Mouse (Mus musculus) ES-E14 (cell line): ENCODE data around the gene Ankrd50. TPM values are rescaled to one million over a fixed set of nuclear protein-coding genes. Genes with fewer than 3 reads are reported as not detected.

ENCODE experiments used
- DNase-seq: peaks from one replicate; pipeline ENCODE4 v3.0.0-alpha.2; 2013; ENCODE audit warnings: low read depth, low spot score
- H3K27ac ChIP-seq: 2 replicates; pipeline ENCODE4 v1.5.1; 2012; ENCODE audit warnings: low read depth, mild to moderate bottlenecking, low read length, moderate library complexity, mixed read lengths; ENCODE audit not compliant: poor library complexity, insufficient read depth, severe bottlenecking
- H3K36me3 ChIP-seq: 2 replicates; pipeline ENCODE4 v1.6.1; 2012; ENCODE audit warnings: mild to moderate bottlenecking, low read length, moderate library complexity, mixed read lengths; ENCODE audit not compliant: control insufficient read depth, poor library complexity, insufficient read depth, severe bottlenecking
- H3K4me1 ChIP-seq, 2 experiments: fragments of 150-350 bp in 1 of 2; sonication (generic) in 1 of 2; 2 replicates each; pipeline ENCODE4 v1.6.1; 2012; ENCODE audit warnings: low read length in 2 of 2, mild to moderate bottlenecking in 1 of 2, mixed read lengths in 1 of 2; ENCODE audit not compliant: control insufficient read depth in 2 of 2, insufficient read depth in 2 of 2, poor library complexity in 1 of 2
- H3K4me3 ChIP-seq, 2 experiments: fragments of 150-350 bp in 1 of 2; sonication (generic) in 1 of 2; 2 replicates each; pipeline ENCODE4 v1.5.1; 2012; ENCODE audit warnings: low read length in 2 of 2, low read depth in 1 of 2, mild to moderate bottlenecking in 1 of 2, mixed read lengths in 1 of 2; ENCODE audit not compliant: insufficient read depth in 1 of 2, poor library complexity in 1 of 2, severe bottlenecking in 1 of 2
- H3K9ac ChIP-seq: 2 replicates; pipeline ENCODE4 v1.6.1; 2012; ENCODE audit warnings: low read depth, mild to moderate bottlenecking, low read length, mixed read lengths; ENCODE audit not compliant: poor library complexity, insufficient read depth, severe bottlenecking
- H3K9me3 ChIP-seq: fragments of 150-350 bp; sonication (generic); 2 replicates; pipeline ENCODE4 v1.6.1; 2012; ENCODE audit warnings: low read depth, mild to moderate bottlenecking, low read length; ENCODE audit not compliant: control insufficient read depth, insufficient read depth
- CHD2 ChIP-seq: IDR thresholded peaks from 2 replicates; pipeline ENCODE4 v1.6.1; 2014; ENCODE audit warnings: mild to moderate bottlenecking, low read depth, low read length, inconsistent platforms
- HCFC1 ChIP-seq: IDR thresholded peaks from 2 replicates; pipeline ENCODE4 v1.6.1; 2012; ENCODE audit warnings: low read length, inconsistent platforms, borderline replicate concordance; ENCODE audit not compliant: insufficient read depth
- MAFK ChIP-seq: IDR thresholded peaks from 2 replicates; pipeline ENCODE4 v1.6.1; 2014; ENCODE audit warnings: mild to moderate bottlenecking, low read depth, low read length, inconsistent platforms; ENCODE audit not compliant: insufficient read depth
- ZC3H11A ChIP-seq: IDR thresholded peaks from 2 replicates; pipeline ENCODE4 v1.6.1; 2012; ENCODE audit warnings: low read depth, mild to moderate bottlenecking, inconsistent platforms, low read length, borderline replicate concordance
- ZNF384 ChIP-seq: IDR thresholded peaks from 2 replicates; pipeline ENCODE4 v1.6.1; 2012; ENCODE audit warnings: low read depth, low read length, inconsistent platforms
- in situ Hi-C, 2 experiments: fragments of 600-800 bp; cut with MboI; formaldehyde crosslinking; loops; one replicate each; pipeline ENCODE4 v1.15.1; 2025; ENCODE audit warnings: low sequenced_read_pairs in 2 of 2, inconsistent platforms in 1 of 2; ENCODE audit not compliant: unreplicated experiment in 2 of 2
- total RNA-seq: library from RNA; depleted of rRNA; stranded (reverse); fragments of 300-350 nt; gene quantifications from 2 replicates; pipeline ENCODE4 v1.2.3, GENCODE M21; 2012

Gene Ankrd50
- total RNA-seq, 1 experiment = 27.0 TPM

DNA sequence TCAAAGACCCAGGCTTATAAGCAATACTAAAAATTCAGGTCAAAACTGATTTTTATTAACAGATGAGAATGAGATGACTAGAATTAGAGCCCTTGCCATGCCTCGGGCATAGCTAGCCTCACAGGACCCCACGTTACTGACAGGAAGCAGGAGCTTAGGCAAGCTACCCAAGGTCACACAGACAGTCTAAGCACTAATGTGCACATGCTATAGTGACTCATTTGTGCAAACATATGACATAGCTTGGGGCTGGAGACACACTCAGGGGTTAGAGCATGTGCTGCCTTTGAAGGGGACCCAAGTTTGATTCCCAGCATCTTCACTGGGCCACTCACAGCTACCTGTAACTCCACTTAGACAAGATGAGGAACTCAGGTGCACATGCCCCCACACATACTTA, 22.9 kb downstream of the Ankrd50 start:
- in situ Hi-C loops = no loop called here
- Histone ChIP-seq H3K9me3 (no peaks in the 10 kb centered on the region), H3K4me1 (no peaks in the 10 kb centered on the region), H3K27ac (no peak overlapping the region), H3K4me3 (no peak overlapping the region), H3K36me3 (peaks cover 12% of the 10 kb centered on the region; the same call in 1 of the 2 replicates), H3K9ac (no peak overlapping the region)
- DNase-seq = no peak
- no peak for TF ChIP-seq ZC3H11A
- no peak for TF ChIP-seq HCFC1
- TF ChIP-seq ZNF384 = no peak
- TF ChIP-seq MAFK = no peak
- TF ChIP-seq CHD2 = no peak

DNA sequence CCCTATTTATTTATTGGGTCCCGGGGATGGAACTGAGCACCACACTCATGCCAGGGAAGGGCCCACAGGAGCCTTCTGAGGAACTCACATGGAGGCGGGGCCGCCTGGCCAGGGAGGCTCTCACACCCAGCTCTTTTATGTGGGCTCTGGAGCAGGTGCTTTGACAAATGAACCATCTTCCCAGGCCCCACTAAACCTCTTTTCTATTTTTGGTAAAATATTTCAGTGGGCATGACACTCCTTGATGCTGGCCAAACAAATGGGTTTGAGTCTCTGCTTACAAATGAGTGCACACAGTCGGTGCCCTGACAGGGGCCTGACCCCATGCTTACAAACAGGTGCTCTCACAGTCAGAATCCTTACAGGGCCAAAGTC, 24.4 kb downstream of the Ankrd50 start:
- DNase-seq = no peak
- H3K27ac ChIP-seq = no peak overlapping the region
- no peak for TF ChIP-seq ZNF384
- TF ChIP-seq HCFC1 = no peak
- no peak for TF ChIP-seq MAFK
- TF ChIP-seq ZC3H11A = no peak
- no peak for TF ChIP-seq CHD2
- H3K4me1 ChIP-seq = no peaks in the 10 kb centered on the region
- H3K9me3 ChIP-seq = no peaks in the 10 kb centered on the region
- peaks cover 27% of the 10 kb centered on the region; the same call in 1 of the 2 replicates for H3K36me3 ChIP-seq
- H3K4me3 ChIP-seq = no peak overlapping the region
- no peak overlapping the region for H3K9ac ChIP-seq
- in situ Hi-C loops = no loop called here

DNA sequence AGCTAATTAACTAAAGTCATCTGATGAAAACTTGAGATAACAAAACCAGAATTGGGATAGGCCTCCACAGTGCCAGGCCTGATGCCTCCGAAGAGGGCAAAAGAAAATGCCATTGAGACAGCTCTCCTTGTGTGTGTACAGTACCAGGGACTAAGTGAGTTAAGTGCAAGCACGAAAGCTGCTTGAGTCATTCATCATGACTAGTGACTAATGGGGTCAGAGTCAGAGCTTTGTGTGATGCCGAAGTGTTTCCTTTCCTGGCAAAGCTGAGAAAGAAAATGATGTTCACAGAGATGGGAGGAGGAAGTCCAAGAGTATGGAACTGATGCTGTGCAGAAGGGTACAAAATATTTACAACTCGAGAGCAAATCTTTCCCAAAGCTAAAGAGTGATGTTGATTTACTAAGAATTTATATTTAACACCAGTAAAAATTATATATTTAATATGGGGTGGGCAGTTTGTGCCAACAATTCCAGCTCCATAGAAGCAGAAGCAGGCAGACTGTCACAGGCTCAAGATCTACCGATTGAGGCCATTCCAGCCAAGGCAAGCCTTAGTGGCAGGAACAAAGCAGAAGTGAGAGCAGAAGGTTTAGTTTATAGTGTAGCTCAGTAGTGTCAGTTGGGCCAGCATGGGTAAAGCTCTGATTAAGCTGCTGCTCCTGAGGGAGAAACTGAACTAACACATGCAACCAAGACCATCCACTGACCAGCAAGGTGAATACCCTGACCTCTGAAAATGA, 25.0 kb downstream of the Ankrd50 start:
- DNase-seq = no peak
- no peaks in the 10 kb centered on the region for H3K9me3 ChIP-seq
- TF ChIP-seq ZC3H11A = no peak
- TF ChIP-seq ZNF384 = no peak
- TF ChIP-seq CHD2 = no peak
- no peak for TF ChIP-seq MAFK
- TF ChIP-seq HCFC1 = no peak
- H3K36me3 ChIP-seq = peaks cover 31% of the 10 kb centered on the region; the same call in 1 of the 2 replicates
- in situ Hi-C loops = no loop called here
- no peak overlapping the region for H3K4me3 ChIP-seq
- no peak overlapping the region for H3K9ac ChIP-seq
- H3K4me1 ChIP-seq = 0 out of 4 replicates have a peak, but pooled peaks cover 0 to 3% of the 10 kb centered on the region in 2 experiments
- no peak overlapping the region for H3K27ac ChIP-seq

DNA sequence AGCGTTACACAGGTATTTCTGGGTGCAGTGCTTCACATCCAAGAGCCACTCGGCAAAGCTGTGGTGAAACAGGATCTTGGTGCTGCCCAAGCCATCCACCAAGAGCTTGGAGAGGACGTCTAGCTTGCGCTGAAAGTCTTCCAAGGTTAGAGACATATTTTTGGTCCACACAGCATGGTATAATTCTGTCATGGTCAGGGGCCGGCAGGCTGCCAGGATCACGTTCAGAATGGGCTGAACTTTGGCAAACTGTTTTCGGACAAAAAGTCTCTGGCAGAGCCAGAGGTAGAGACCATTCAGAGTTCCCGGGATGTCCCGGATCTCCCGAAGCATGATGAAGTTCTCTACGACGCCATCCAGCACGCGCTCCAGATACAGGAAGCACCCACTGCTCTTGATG, 27.6 kb downstream of the Ankrd50 start:
- no peaks in the 10 kb centered on the region for H3K9me3 ChIP-seq
- H3K36me3 ChIP-seq = peaks cover 25% of the 10 kb centered on the region; the same call in 1 of the 2 replicates
- in situ Hi-C loops = no loop called here
- no peak for DNase-seq
- no peak overlapping the region for H3K27ac ChIP-seq
- H3K4me1 ChIP-seq = 0 out of 4 replicates have a peak, but pooled peaks cover 0 to 3% of the 10 kb centered on the region in 2 experiments
- no peak overlapping the region for H3K4me3 ChIP-seq
- no peak overlapping the region for H3K9ac ChIP-seq
- no peak for TF ChIP-seq ZC3H11A
- no peak for TF ChIP-seq HCFC1
- TF ChIP-seq ZNF384 = no peak
- TF ChIP-seq CHD2 = no peak
- TF ChIP-seq MAFK = no peak
